Mouse (Mus musculus): Measurements from ENCODE around the gene Alg14. TPM values are rescaled to one million over a fixed set of nuclear protein-coding genes. Genes with fewer than 3 reads are reported as not detected.

The Alg14 gene
- polyA plus RNA-seq, 1 experiment from 2014 or later: 33.8 TPM

GRCm38 (mm10) chr3:121314149-121314548, 22.6 kb downstream of the Alg14 start:
- Histone ChIP-seq H3K4me2 (replicated peaks) (no peak overlapping the region), H3K27me3 (no peaks in the 10 kb centered on the region), H3K9me3 (no peaks in the 10 kb centered on the region), H3K9ac (replicated peaks) (no peak overlapping the region), H3K4me1 (peaks cover 4% of the 10 kb centered on the region; the same call in 1 of the 2 replicates), H3K4me3 (no peak overlapping the region), H3K27ac (replicated peaks) (no peak overlapping the region), H3K36me3 (no peaks in the 10 kb centered on the region)
- no peak for ATAC-seq (ENCODE audit: low FRiP score, low read depth)
- 84% methylated on average over 6 of the region's 6 CpGs for WGBS

GRCm38 (mm10) chr3:121315498-121315897, 23.9 kb downstream of the Alg14 start:
- H3K27ac ChIP-seq (replicated peaks): no peak overlapping the region
- H3K4me3 ChIP-seq: no peak overlapping the region
- H3K36me3 ChIP-seq: no peaks in the 10 kb centered on the region
- no peak overlapping the region for H3K4me2 ChIP-seq (replicated peaks)
- ATAC-seq (ENCODE audit: low FRiP score, low read depth): no peak
- no peaks in the 10 kb centered on the region for H3K27me3 ChIP-seq
- no peaks in the 10 kb centered on the region for H3K9me3 ChIP-seq
- peaks cover 4% of the 10 kb centered on the region; the same call in 1 of the 2 replicates for H3K4me1 ChIP-seq
- H3K9ac ChIP-seq (replicated peaks): no peak overlapping the region
- 95% methylated on average over 7 of the region's 7 CpGs for WGBS

GRCm38 (mm10) chr3:121319906-121320305, 28.3 kb downstream of the Alg14 start:
- no peak overlapping the region for H3K9ac ChIP-seq (replicated peaks)
- no peaks in the 10 kb centered on the region for H3K4me1 ChIP-seq
- no peak overlapping the region for H3K27ac ChIP-seq (replicated peaks)
- H3K27me3 ChIP-seq: no peaks in the 10 kb centered on the region
- H3K36me3 ChIP-seq: no peaks in the 10 kb centered on the region
- WGBS: 95% methylated on average over 6 of the region's 6 CpGs
- no peak overlapping the region for H3K4me2 ChIP-seq (replicated peaks)
- no peak overlapping the region for H3K4me3 ChIP-seq
- ATAC-seq (ENCODE audit: low FRiP score, low read depth): no peak
- H3K9me3 ChIP-seq: no peaks in the 10 kb centered on the region

GRCm38 (mm10) chr3:121320896-121321295, 29.3 kb downstream of the Alg14 start:
- 57% methylated on average over 1 of the region's 1 CpGs for WGBS
- Histone ChIP-seq H3K4me1 (no peaks in the 10 kb centered on the region), H3K4me3 (no peak overlapping the region), H3K9ac (replicated peaks) (no peak overlapping the region), H3K4me2 (replicated peaks) (no peak overlapping the region), H3K36me3 (no peaks in the 10 kb centered on the region), H3K27ac (replicated peaks) (no peak overlapping the region), H3K27me3 (no peaks in the 10 kb centered on the region), H3K9me3 (no peaks in the 10 kb centered on the region)
- ATAC-seq (ENCODE audit: low FRiP score, low read depth): no peak

- Histone ChIP-seq H3K4me3 (no peak overlapping the region), H3K36me3 (no peaks in the 10 kb centered on the region), H3K27me3 (no peaks in the 10 kb centered on the region), H3K27ac (replicated peaks) (no peak overlapping the region), H3K9ac (replicated peaks) (no peak overlapping the region), H3K9me3 (no peaks in the 10 kb centered on the region), H3K4me1 (no peaks in the 10 kb centered on the region), H3K4me2 (replicated peaks) (no peak overlapping the region)
- WGBS: 96% methylated on average over 15 of the region's 15 CpGs
- no peak for ATAC-seq (ENCODE audit: low FRiP score, low read depth)
Observed at GRCm38 (mm10) chr3:121323371-121323770, 31.8 kb downstream of the Alg14 start.

DNA sequence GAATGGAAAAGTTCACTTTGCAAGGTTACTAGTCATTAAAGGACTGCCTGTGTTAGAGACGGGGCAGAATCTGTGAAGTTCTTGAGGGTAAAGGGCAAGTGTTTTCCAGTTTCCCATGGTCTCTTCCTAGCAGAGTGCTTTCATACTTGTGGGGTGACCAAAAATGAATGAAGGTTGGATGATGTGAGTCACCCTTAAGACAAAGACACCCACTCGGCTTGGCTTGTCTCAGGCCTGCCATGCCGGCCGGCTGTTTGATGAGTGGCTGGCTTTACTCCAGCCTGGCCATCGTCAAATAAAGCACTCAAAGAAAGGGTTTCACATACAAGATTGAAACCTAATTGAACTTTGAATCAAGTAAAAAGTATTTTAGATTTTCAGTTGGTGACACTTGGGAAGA, 35.8 kb downstream of the Alg14 start:
- Histone ChIP-seq H3K9me3 (no peaks in the 10 kb centered on the region), H3K9ac (replicated peaks) (no peak overlapping the region), H3K4me3 (no peak overlapping the region), H3K36me3 (no peaks in the 10 kb centered on the region), H3K4me2 (replicated peaks) (no peak overlapping the region), H3K4me1 (no peaks in the 10 kb centered on the region), H3K27me3 (no peaks in the 10 kb centered on the region), H3K27ac (replicated peaks) (no peak overlapping the region)
- 94% methylated on average over 5 of the region's 5 CpGs for WGBS
- no peak for ATAC-seq (ENCODE audit: low FRiP score, low read depth)

- no peaks in the 10 kb centered on the region for H3K27me3 ChIP-seq
- ATAC-seq (ENCODE audit: low FRiP score, low read depth): no peak
- 80% methylated on average over 10 of the region's 10 CpGs for WGBS
Observed at GRCm38 (mm10) chr3:121329647-121330046, 38.1 kb downstream of the Alg14 start.

DNA sequence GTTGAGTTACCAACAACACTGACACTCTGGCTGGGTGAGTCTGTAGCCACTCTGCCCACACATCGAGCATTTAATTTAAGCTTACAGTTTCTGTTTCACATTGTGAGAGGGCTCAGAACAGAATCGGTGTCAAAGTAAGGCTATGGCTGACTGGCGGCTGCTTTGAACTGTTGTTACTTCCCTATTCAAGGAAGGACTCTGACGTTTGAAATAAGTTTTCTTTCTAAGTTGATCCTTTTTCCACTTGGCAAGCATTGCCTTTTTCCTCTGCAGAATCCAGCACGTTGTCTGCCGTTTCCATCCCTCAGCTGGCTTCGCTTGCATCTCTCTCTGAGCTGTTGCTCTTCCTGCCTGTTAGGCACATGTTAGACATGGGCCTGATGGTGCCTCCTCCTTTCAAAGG, 38.7 kb downstream of the Alg14 start:
- H3K27ac ChIP-seq (replicated peaks): no peak overlapping the region
- no peak overlapping the region for H3K4me3 ChIP-seq
- H3K4me2 ChIP-seq (replicated peaks): no peak overlapping the region
- H3K36me3 ChIP-seq: no peaks in the 10 kb centered on the region
- H3K9me3 ChIP-seq: no peaks in the 10 kb centered on the region
- WGBS: 79% methylated on average over 7 of the region's 7 CpGs
- ATAC-seq (ENCODE audit: low FRiP score, low read depth): no peak
- H3K4me1 ChIP-seq: no peaks in the 10 kb centered on the region
- no peak overlapping the region for H3K9ac ChIP-seq (replicated peaks)
- no peaks in the 10 kb centered on the region for H3K27me3 ChIP-seq

More at GRCm38 (mm10) chr3:121329647-121330046, 38.1 kb downstream of the Alg14 start:
- Histone ChIP-seq H3K4me3 (no peak overlapping the region), H3K36me3 (no peaks in the 10 kb centered on the region), H3K9ac (replicated peaks) (no peak overlapping the region), H3K9me3 (no peaks in the 10 kb centered on the region), H3K4me2 (replicated peaks) (no peak overlapping the region), H3K4me1 (no peaks in the 10 kb centered on the region), H3K27ac (replicated peaks) (no peak overlapping the region)

DNA sequence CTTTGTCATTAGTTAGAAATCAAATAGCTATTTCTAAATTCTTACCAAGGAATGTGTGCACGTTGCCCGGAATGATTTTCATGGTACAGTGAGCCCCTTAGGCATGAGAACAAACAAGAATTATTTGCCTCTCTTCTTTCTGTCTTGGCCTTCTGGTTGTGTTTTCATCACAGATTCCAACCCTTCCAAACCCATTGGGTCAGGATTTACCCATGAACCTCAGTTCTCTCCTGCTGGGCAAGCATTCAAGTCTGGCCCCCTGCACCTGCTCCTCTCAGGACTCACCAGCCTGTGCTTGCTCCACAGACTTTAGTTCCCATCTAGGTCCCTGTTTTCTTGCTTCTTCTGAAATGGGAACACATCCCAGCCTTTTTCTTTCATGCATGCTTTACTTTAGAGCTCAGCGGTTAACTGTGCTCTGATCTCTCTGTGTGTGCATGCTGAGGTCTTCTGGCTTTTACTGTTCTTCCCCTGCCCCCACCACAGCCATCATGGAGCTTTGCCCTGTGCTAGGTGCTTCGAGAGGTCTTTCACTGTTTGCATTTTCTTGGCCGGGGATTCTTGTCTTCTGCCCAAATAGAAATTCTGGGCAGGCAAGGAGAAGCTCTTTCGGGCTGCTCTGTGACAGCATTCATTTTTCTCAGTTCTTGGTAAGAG, 44.8 kb downstream of the Alg14 start:
- Histone ChIP-seq H3K4me2 (replicated peaks) (no peak overlapping the region), H3K9ac (replicated peaks) (no peak overlapping the region), H3K36me3 (no peaks in the 10 kb centered on the region), H3K9me3 (no peaks in the 10 kb centered on the region), H3K27me3 (no peaks in the 10 kb centered on the region), H3K4me1 (peaks cover 9% of the 10 kb centered on the region), H3K4me3 (no peak overlapping the region), H3K27ac (replicated peaks) (no peak overlapping the region)
- ATAC-seq (ENCODE audit: low FRiP score, low read depth): no peak
- 87% methylated on average over 6 of the region's 6 CpGs for WGBS

- ATAC-seq (ENCODE audit: low FRiP score, low read depth): no peak
- Histone ChIP-seq H3K36me3 (no peaks in the 10 kb centered on the region), H3K9me3 (no peaks in the 10 kb centered on the region), H3K27ac (replicated peaks) (no peak overlapping the region), H3K4me1 (peaks cover 12% of the 10 kb centered on the region), H3K4me3 (no peak overlapping the region), H3K27me3 (no peaks in the 10 kb centered on the region), H3K4me2 (replicated peaks) (no peak overlapping the region), H3K9ac (replicated peaks) (no peak overlapping the region)
- 58% methylated on average over 2 of the region's 2 CpGs for WGBS
Observed at GRCm38 (mm10) chr3:121338687-121339086, 47.1 kb downstream of the Alg14 start.

GRCm38 (mm10) chr3:121340321-121340761, 48.8 kb downstream of the Alg14 start:
- Histone ChIP-seq H3K4me1 (peaks cover 28% of the 10 kb centered on the region), H3K9me3 (no peaks in the 10 kb centered on the region), H3K27me3 (no peaks in the 10 kb centered on the region), H3K27ac (replicated peaks) (no peak overlapping the region), H3K36me3 (no peaks in the 10 kb centered on the region), H3K4me3 (no peak overlapping the region), H3K9ac (replicated peaks) (no peak overlapping the region), H3K4me2 (replicated peaks) (no peak overlapping the region)
- ATAC-seq (ENCODE audit: low FRiP score, low read depth): no peak
- WGBS: 59% methylated on average over 7 of the region's 7 CpGs

DNA sequence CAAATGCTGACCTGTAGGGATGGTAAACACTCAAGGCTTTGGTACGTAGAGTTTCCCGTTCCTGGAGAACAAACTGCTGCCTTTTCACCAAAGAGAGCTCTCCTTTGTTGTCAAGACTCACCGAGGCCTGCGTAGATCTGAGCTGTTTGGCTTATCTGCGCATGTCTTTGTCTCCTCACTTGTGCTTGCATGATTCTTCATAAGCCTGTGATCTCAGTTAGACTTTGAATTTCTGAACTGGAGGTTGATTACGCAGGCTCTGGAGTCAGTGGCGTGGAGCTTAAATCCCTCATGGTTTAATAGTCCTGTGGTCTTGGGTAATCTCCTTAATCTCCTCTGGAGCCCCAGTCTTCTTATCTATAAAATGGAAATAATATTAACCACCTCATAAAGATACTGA, 51.7 kb downstream of the Alg14 start:
- Histone ChIP-seq H3K4me3 (no peak overlapping the region), H3K9me3 (no peaks in the 10 kb centered on the region), H3K36me3 (no peaks in the 10 kb centered on the region), H3K9ac (replicated peaks) (no peak overlapping the region), H3K4me2 (replicated peaks) (no peak overlapping the region), H3K27me3 (peaks cover 10% of the 10 kb centered on the region), H3K27ac (replicated peaks) (no peak overlapping the region; the same call in 1 of the 2 replicates), H3K4me1 (peaks cover 26% of the 10 kb centered on the region)
- WGBS: 45% methylated on average over 7 of the region's 7 CpGs
- no peak for ATAC-seq (ENCODE audit: low FRiP score, low read depth)
